Mouse (Mus musculus): ENCODE data around the gene Akap6.

The Akap6 gene

DNA sequence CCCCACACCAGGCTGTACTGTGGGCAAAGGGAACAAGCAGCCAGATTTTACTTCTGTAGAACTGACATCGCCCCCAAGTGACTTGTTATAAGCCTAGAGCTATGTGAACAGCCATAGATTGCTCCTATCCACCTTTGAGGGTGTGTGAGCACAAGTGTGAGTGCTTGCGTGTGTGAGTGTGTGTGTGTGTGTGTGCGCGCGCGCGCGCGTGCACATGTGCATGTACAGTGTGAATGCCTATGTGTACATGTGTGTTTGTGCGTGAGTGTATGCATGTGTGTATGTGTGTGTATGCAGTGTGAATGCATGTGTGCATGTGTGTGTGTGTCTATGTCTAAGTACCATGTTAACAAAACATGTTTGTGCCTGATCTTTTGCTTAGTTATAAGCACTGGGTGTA lies 445.6 kb downstream of the Akap6 start:
- DNase-seq (ENCODE audit: low spot score in 2 of 2), result no peak

DNA sequence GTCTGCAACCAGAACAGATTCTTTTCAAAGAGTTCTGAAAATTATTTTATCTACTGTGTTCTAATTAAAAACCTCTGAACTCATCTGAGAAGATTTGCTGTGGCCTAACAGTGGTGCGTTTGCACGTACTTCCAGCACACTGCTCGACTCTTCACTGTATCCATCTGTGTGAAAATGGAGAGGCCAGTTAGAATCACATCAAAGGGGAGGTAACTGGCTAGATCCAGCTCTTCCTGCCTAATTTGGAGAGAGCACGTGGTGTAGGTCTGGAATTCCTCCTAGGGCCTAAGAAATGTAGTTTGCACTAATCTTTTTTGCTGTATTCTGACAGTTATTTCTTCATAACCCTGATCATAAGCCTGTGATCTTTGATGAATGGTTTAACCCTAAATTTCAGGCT lies 446.3 kb downstream of the Akap6 start:
- DNase-seq (ENCODE audit: low spot score in 2 of 2), result no peak

DNA sequence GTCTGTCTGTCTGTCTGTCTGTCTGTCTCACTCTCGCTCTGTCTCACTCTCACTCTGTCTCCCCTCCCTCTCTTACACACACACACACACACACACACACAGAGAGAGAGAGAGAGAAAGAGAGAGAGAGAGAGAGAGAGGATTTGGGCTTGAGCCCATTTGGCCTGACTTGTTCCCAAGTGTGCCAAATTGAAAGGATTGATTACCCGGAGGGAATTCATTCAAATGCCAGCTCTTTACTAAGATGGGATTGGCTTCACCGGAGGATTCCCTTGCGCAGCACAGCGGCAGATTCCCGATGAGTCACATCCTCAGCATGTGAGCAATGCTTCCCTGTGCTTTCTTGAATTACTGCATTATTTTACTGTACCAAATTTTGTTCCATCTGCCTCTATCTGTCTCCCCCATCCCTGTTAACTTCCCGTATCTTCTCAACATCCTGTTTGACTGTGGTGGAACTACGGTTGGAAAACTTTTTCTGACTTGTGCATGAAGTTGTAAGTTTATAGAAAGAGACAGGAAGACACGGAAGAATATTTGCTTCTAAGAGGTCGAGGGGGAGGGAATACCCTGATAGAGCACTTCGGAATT lies 447.4 kb downstream of the Akap6 start:
- no peak for DNase-seq (ENCODE audit: low spot score in 2 of 2)

DNA sequence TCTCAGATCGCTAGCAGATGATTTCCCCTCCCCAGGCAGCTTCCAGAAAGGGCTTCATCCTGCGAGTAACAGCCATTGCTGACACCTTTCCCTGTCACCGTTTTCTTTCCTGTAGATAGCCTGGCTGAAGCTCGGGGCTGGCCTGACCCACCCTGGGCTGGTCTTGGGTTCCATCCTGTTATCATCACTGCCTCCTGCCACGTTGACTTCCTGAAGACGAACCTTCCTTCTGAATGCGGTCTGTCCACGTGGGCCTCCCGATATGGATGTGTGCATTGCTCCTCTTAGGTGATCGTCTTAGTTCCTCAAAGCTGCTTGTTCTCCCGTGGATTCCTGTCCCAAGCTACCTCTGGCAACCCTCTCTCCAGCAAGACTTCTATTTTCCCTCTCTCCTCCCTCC lies 448.5 kb downstream of the Akap6 start:
- no peak for DNase-seq (ENCODE audit: low spot score in 2 of 2)

DNA sequence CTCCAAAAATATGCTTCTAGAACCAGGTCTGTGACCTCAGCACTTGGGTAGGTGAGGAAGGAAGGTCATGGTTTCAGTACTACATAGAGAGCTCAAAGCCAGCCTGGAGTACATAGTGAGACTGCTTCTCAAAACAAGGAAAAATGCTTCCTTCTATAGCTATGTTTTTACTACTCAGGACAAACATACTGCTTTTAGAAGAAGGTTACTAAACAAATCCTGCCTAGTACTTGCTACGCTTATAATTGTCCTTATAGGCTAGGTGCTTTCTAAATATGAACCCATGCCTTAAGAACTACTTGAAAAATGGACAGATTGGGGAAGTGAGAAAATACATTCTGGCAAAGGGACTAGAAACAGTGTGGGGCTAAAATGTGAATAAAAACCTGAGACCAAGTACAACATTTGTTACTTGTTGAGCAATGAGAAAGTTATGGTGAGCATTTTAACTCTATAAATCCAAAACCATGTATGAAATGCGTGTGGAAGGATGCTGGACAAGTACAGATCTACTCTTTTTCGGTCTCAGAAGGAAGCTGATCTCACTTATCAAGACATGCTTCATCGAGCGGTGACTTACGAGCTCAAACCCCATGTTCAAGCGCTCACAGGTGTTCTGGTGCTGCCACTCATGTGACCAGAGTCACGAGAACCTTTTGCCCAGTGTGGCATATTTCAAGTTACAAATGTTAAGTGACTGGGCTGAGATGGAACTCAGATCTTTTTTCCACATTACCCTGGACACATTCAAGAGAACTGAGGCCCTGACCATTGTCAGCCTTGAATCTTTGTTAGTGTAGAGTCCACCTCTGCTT lies 469.2 kb downstream of the Akap6 start:
- DNase-seq (ENCODE audit: low spot score in 2 of 2), result peak in 1 of 2 experiments; percentile 3

DNA sequence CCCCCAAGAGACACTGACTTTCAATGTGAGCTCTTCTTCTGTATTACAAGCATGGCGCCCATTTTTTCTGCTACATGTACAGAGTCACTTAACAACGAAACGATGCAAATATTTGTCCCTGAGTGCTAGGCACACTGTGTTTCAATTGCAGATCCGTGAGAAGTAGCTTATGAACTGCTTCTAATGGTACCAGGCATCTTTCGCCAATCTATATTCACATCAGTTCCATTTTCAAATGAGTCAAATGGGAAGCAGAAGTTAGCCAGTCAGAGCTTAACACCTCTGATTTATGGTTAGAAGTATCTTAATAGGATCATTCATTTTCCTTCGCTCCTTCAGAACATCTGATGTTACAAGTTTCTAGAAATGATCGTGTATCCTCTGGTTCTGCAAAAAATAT lies 492.3 kb downstream of the Akap6 start:
- no peak for DNase-seq (ENCODE audit: low spot score in 2 of 2)

DNA sequence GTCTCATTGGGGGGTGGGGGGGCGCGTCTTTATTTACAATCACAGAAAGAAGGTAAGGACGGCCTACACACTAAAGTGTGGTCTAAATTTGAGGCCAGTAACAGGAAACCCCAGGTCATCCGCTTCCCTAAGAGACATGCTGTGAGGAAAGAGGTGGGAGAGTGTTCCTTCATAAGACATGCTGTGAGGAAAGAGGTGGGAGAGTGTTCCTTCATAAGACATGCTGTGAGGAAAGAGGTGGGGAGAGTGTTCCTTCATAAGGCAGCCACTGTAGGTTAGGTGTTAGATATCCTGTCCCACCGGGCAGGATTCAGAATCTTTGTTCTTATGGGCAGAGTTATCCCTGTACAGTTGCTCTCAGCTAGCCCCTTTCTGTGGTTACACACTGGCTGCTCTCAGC lies 494.5 kb downstream of the Akap6 start:
- DNase-seq (ENCODE audit: low spot score in 2 of 2), result no peak

All from spleen, postnatal 36 days (tissue).